Mouse (Mus musculus): Measurements from ENCODE around the gene Klrg2. TPM values are rescaled to one million over a fixed set of nuclear protein-coding genes. Genes with fewer than 3 reads are reported as not detected.

The Klrg2 gene
- polyA plus RNA-seq, 1 experiment from 2014 or later, result 0.15 TPM

DNA sequence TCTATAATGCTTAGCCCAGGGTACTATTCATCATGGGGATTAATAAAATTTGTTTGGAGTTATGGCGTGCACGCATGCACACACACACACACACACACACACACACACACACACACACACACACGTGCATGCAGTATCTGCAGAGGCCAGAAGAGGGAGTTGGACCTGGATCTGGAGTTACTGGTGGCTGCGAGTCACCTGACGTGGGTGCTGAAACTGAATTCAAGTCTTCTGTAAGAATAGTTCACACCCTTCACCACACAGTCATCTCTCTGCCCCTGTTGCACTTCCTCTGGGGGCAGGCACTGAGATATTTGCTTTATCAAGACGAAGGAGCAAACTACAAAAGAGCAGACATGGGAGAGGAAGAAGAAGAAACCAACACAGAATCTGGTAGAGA is 32.5 kb upstream of the Klrg2 start:
- DNase-seq (ENCODE audit: low spot score) (no peak), ATAC-seq (ENCODE audit: insufficient number of reproducible peaks, low FRiP score, low TSS enrichment, low read depth) (no peak)
- no peaks in the 10 kb centered on the region for H3K9me3 ChIP-seq (ENCODE audit: control insufficient read depth, low read length)
- H3K27ac ChIP-seq (replicated peaks; ENCODE audit: low read depth, low read length), result no peak overlapping the region
- peaks cover 2% of the 10 kb centered on the region; the same call in 1 of the 2 replicates for H3K27me3 ChIP-seq (ENCODE audit: control insufficient read depth, insufficient read depth, low read length)
- H3K36me3 ChIP-seq (ENCODE audit: control insufficient read depth, insufficient read depth, low read length), result no peaks in the 10 kb centered on the region
- H3K4me1 ChIP-seq (ENCODE audit: control insufficient read depth, insufficient read depth, low read length), result no peaks in the 10 kb centered on the region
- no peak overlapping the region for H3K4me3 ChIP-seq (ENCODE audit: low read depth, low read length)
- no peak overlapping the region for H3K9ac ChIP-seq (ENCODE audit: low read length)
- 65% methylated on average over 6 of the region's 6 CpGs for WGBS
- H3K4me2 ChIP-seq (ENCODE audit: low read depth, severe bottlenecking), result no peak overlapping the region

- Histone ChIP-seq H3K27me3 (ENCODE audit: control insufficient read depth, insufficient read depth, low read length) (peaks cover 18% of the 10 kb centered on the region), H3K4me1 (ENCODE audit: control insufficient read depth, insufficient read depth, low read length) (no peaks in the 10 kb centered on the region), H3K4me3 (ENCODE audit: low read depth, low read length) (peak within 1 kb of the TSS; percentile 49), H3K9me3 (ENCODE audit: control insufficient read depth, low read length) (no peaks in the 10 kb centered on the region), H3K36me3 (ENCODE audit: control insufficient read depth, insufficient read depth, low read length) (no peaks in the 10 kb centered on the region), H3K27ac (replicated peaks; ENCODE audit: low read depth, low read length) (no peak within 1 kb of the TSS), H3K9ac (ENCODE audit: low read length) (peak within 1 kb of the TSS; percentile 69), H3K4me2 (ENCODE audit: low read depth, severe bottlenecking) (peak within 1 kb of the TSS; percentile 98)
- ATAC-seq (ENCODE audit: insufficient number of reproducible peaks, low FRiP score, low TSS enrichment, low read depth), result peak; percentile 60; the same call in 1 of the 2 replicates
- WGBS, result under 1% methylated on average over 64 of the region's 84 CpGs
- peak; percentile 53 for DNase-seq (ENCODE audit: low spot score)
Observed at GRCm38 (mm10) chr6:38662714-38663615, 25.9 kb upstream of the Klrg2 start, which contains the start of gene Clec2l. Clec2l (plus strand) TSS chr6:38663069.

DNA sequence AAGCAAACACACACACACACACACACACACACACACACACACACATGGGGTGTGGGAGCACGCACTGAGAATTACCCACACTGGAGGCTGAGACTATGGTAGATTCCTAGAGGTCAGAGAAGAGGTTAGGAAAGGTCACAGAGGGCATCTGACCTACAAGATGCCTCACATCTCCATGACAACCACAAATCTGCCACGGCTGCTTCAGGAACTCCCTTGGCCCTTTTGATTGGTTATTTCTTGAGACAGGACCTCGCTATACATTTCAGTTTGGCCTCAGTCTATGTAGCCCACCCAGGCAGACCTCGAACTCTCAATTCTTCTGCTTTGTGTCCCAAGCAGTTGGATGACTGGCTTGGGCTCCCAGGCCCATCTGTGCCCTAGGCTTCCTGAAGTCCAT is 24.6 kb upstream of the Klrg2 start:
- no peak for DNase-seq (ENCODE audit: low spot score)
- Histone ChIP-seq H3K27ac (replicated peaks; ENCODE audit: low read depth, low read length) (no peak overlapping the region), H3K36me3 (ENCODE audit: control insufficient read depth, insufficient read depth, low read length) (no peaks in the 10 kb centered on the region), H3K9me3 (ENCODE audit: control insufficient read depth, low read length) (no peaks in the 10 kb centered on the region), H3K27me3 (ENCODE audit: control insufficient read depth, insufficient read depth, low read length) (peaks cover 18% of the 10 kb centered on the region), H3K4me2 (ENCODE audit: low read depth, severe bottlenecking) (no peak overlapping the region), H3K9ac (ENCODE audit: low read length) (no peak overlapping the region), H3K4me3 (ENCODE audit: low read depth, low read length) (no peak overlapping the region), H3K4me1 (ENCODE audit: control insufficient read depth, insufficient read depth, low read length) (no peaks in the 10 kb centered on the region)
- 58% methylated on average over 4 of the region's 4 CpGs for WGBS
- ATAC-seq (ENCODE audit: insufficient number of reproducible peaks, low FRiP score, low TSS enrichment, low read depth), result no peak

- H3K27me3 ChIP-seq (ENCODE audit: control insufficient read depth, insufficient read depth, low read length), result no peaks in the 10 kb centered on the region
- H3K9ac ChIP-seq (ENCODE audit: low read length), result no peak overlapping the region
- H3K4me1 ChIP-seq (ENCODE audit: control insufficient read depth, insufficient read depth, low read length), result no peaks in the 10 kb centered on the region
- no peak overlapping the region for H3K27ac ChIP-seq (replicated peaks; ENCODE audit: low read depth, low read length)
- no peaks in the 10 kb centered on the region for H3K36me3 ChIP-seq (ENCODE audit: control insufficient read depth, insufficient read depth, low read length)
- H3K9me3 ChIP-seq (ENCODE audit: control insufficient read depth, low read length), result no peaks in the 10 kb centered on the region
- no peak overlapping the region for H3K4me2 ChIP-seq (ENCODE audit: low read depth, severe bottlenecking)
- peak; percentile 77 for DNase-seq (ENCODE audit: low spot score)
- ATAC-seq (ENCODE audit: insufficient number of reproducible peaks, low FRiP score, low TSS enrichment, low read depth), result no peak
- H3K4me3 ChIP-seq (ENCODE audit: low read depth, low read length), result no peak overlapping the region
- 40% methylated on average over 14 of the region's 14 CpGs for WGBS
Observed at GRCm38 (mm10) chr6:38650263-38650937, 13.4 kb upstream of the Klrg2 start.

- no peak for DNase-seq (ENCODE audit: low spot score)
- Histone ChIP-seq H3K27me3 (ENCODE audit: control insufficient read depth, insufficient read depth, low read length) (no peaks in the 10 kb centered on the region), H3K4me1 (ENCODE audit: control insufficient read depth, insufficient read depth, low read length) (no peaks in the 10 kb centered on the region), H3K36me3 (ENCODE audit: control insufficient read depth, insufficient read depth, low read length) (no peaks in the 10 kb centered on the region), H3K4me2 (ENCODE audit: low read depth, severe bottlenecking) (no peak overlapping the region), H3K9me3 (ENCODE audit: control insufficient read depth, low read length) (no peaks in the 10 kb centered on the region), H3K9ac (ENCODE audit: low read length) (no peak overlapping the region), H3K27ac (replicated peaks; ENCODE audit: low read depth, low read length) (no peak overlapping the region), H3K4me3 (ENCODE audit: low read depth, low read length) (no peak overlapping the region)
- 77% methylated on average over 3 of the region's 3 CpGs for WGBS
- ATAC-seq (ENCODE audit: insufficient number of reproducible peaks, low FRiP score, low TSS enrichment, low read depth), result no peak
Observed at GRCm38 (mm10) chr6:38649545-38649944, 12.5 kb upstream of the Klrg2 start.

- no peak overlapping the region for H3K27ac ChIP-seq (replicated peaks; ENCODE audit: low read depth, low read length)
- H3K4me1 ChIP-seq (ENCODE audit: control insufficient read depth, insufficient read depth, low read length), result no peaks in the 10 kb centered on the region
- DNase-seq (ENCODE audit: low spot score), result no peak
- H3K4me3 ChIP-seq (ENCODE audit: low read depth, low read length), result no peak overlapping the region
- H3K36me3 ChIP-seq (ENCODE audit: control insufficient read depth, insufficient read depth, low read length), result no peaks in the 10 kb centered on the region
- no peak overlapping the region for H3K4me2 ChIP-seq (ENCODE audit: low read depth, severe bottlenecking)
- 72% methylated on average over 3 of the region's 3 CpGs for whole genome bisulfite sequencing
- no peaks in the 10 kb centered on the region for H3K9me3 ChIP-seq (ENCODE audit: control insufficient read depth, low read length)
- no peak overlapping the region for H3K9ac ChIP-seq (ENCODE audit: low read length)
- H3K27me3 ChIP-seq (ENCODE audit: control insufficient read depth, insufficient read depth, low read length), result peaks cover 21% of the 10 kb centered on the region
- no peak for ATAC-seq (ENCODE audit: insufficient number of reproducible peaks, low FRiP score, low TSS enrichment, low read depth)
Observed at GRCm38 (mm10) chr6:38643039-38643438, 6.0 kb upstream of the Klrg2 start.

DNA sequence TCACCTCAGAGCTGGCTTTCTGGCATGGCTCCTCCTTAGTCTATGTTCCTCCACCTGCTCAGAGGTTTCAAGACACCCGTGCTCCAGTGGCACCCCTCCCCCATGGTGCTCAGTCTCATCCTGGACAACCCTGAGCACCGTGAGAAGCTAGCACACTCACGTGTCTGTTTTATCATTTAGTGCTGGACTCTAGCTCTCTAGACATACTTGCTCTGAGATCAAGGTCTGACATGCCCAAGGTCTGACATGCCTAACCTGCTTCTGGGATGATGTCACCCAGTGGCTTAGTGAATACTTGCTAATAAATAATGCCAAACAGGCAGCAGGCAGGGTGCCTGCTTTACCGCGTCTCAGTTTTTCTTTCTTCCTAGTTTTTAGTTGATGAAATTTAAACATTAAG is 5.6 kb upstream of the Klrg2 start:
- DNase-seq (ENCODE audit: low spot score) (no peak), ATAC-seq (ENCODE audit: insufficient number of reproducible peaks, low FRiP score, low TSS enrichment, low read depth) (no peak)
- Histone ChIP-seq H3K27me3 (ENCODE audit: control insufficient read depth, insufficient read depth, low read length) (peaks cover 25% of the 10 kb centered on the region), H3K36me3 (ENCODE audit: control insufficient read depth, insufficient read depth, low read length) (no peaks in the 10 kb centered on the region), H3K4me1 (ENCODE audit: control insufficient read depth, insufficient read depth, low read length) (no peaks in the 10 kb centered on the region), H3K27ac (replicated peaks; ENCODE audit: low read depth, low read length) (no peak overlapping the region), H3K9me3 (ENCODE audit: control insufficient read depth, low read length) (no peaks in the 10 kb centered on the region), H3K4me3 (ENCODE audit: low read depth, low read length) (no peak overlapping the region), H3K9ac (ENCODE audit: low read length) (no peak overlapping the region), H3K4me2 (ENCODE audit: low read depth, severe bottlenecking) (no peak overlapping the region)
- WGBS, result 66% methylated on average over 5 of the region's 5 CpGs

DNA sequence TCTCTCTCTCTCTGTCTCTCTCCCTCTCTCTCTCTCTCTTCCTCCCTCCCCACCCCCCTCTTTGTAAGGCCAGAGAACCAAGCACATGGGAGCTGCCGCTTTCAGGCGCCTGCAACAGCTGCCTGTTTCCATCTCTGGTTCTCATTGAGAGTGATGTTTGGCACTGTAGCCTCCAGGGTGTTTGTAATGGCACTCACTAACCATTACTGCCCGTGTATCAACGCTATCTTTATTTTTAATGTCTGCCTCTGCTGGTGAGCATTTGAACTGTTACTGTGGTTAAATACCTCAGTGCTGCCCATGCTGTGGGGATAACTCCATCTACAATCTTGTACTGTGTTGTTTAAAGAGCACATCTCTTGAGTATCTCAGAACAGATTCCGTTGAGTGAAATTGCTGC is 4.6 kb upstream of the Klrg2 start:
- Histone ChIP-seq H3K4me3 (ENCODE audit: low read depth, low read length) (no peak overlapping the region), H3K4me2 (ENCODE audit: low read depth, severe bottlenecking) (no peak overlapping the region), H3K27ac (replicated peaks; ENCODE audit: low read depth, low read length) (no peak overlapping the region), H3K9me3 (ENCODE audit: control insufficient read depth, low read length) (no peaks in the 10 kb centered on the region), H3K4me1 (ENCODE audit: control insufficient read depth, insufficient read depth, low read length) (0 out of 2 replicates have a peak, but pooled peaks cover 4% of the 10 kb centered on the region), H3K9ac (ENCODE audit: low read length) (no peak overlapping the region), H3K36me3 (ENCODE audit: control insufficient read depth, insufficient read depth, low read length) (no peaks in the 10 kb centered on the region), H3K27me3 (ENCODE audit: control insufficient read depth, insufficient read depth, low read length) (peaks cover 34% of the 10 kb centered on the region)
- DNase-seq (ENCODE audit: low spot score) (no peak), ATAC-seq (ENCODE audit: insufficient number of reproducible peaks, low FRiP score, low TSS enrichment, low read depth) (no peak)
- 51% methylated on average over 5 of the region's 5 CpGs for WGBS

Measured in limb, embryonic 11.5 days (tissue).